Comparison of ENCODE assay signal across 8 mouse cellular contexts in genomic region chr16:18235389-18236065, GRCm38 (mm10). TPM values are rescaled to one million over a fixed set of nuclear protein-coding genes. Genes with fewer than 3 reads are reported as not detected.
A peak's percentile ranks its signal among the peaks of the same experiment; 100 is the strongest.
DNase-seq lines count a peak whose midpoint lies in the region; ATAC-seq and TF ChIP-seq lines count a peak whose summit lies in the region.
"Had no signal": no experiment of that assay in that cellular context is flagged by ENCODE, and none has a peak within 500 bp of the region (broad histone marks: within the 10 kb centered on the region; RNA-seq: fewer than 3 reads in every experiment).

No protein-coding gene starts in this region.

- ATAC-seq in hindbrain, embryonic 13.5 days (ENCODE audit: low FRiP score) = peak; percentile 87

- peak overlapping the region; percentile 92 for H3K4me2 ChIP-seq in hindbrain, embryonic 13.5 days

- DNase-seq in R1 (ENCODE audit: low read depth, low spot score) = peak; percentile 60
- peak; percentile 64 for DNase-seq in cerebellum, adult 8-10 months
- peak; percentile 74 to 75 for DNase-seq in frontal cortex, postnatal 36 days (ENCODE audit: low spot score in 2 of 2)
- DNase-seq in left cerebral cortex, adult 2 months (ENCODE audit: extremely low spot score in 1 of 2, low spot score in 2 of 2) = peak; percentile 71 to 73
- peak; percentile 72 to 78 for DNase-seq in lung, postnatal 4 days
- DNase-seq in retina, postnatal 7 days (ENCODE audit: low read depth, low spot score) = peak; percentile 32

- H3K4me1 ChIP-seq in hindbrain, embryonic 13.5 days (replicated peaks) = peaks cover 44% of the 10 kb centered on the region

- peak overlapping the region; percentile 93 for H3K9ac ChIP-seq in hindbrain, embryonic 13.5 days

- no peak for TF ChIP-seq CTCF in left cerebral cortex, adult 2 months (IDR thresholded peaks at IDR 0.05)

- WGBS in hindbrain, embryonic 13.5 days = 5% methylated on average over 19 of the region's 19 CpGs

- peak overlapping the region; percentile 92 for H3K4me3 ChIP-seq in hindbrain, embryonic 13.5 days
- H3K4me3 ChIP-seq in left cerebral cortex, adult 2 months = peak overlapping the region; percentile 70

- H3K36me3 ChIP-seq in hindbrain, embryonic 13.5 days = peaks cover 26% of the 10 kb centered on the region

- intact Hi-C loops in left cerebral cortex, adult 2 months (cut with DNase I) = loop anchor here (1.0 to 10.0 kb wide), 2 partner anchors 13 to 311 kb away; partner anchors contain the start of genes Ranbp1, Slc25a1 and Trmt2a

- H3K9me3 ChIP-seq in hindbrain, embryonic 13.5 days = no peaks in the 10 kb centered on the region

- H3K27me3 ChIP-seq in hindbrain, embryonic 13.5 days = no peaks in the 10 kb centered on the region

- peak overlapping the region; percentile 96 for H3K27ac ChIP-seq in hindbrain, embryonic 13.5 days
- peak overlapping the region; percentile 95 for H3K27ac ChIP-seq in left cerebral cortex, adult 2 months

RNA-seq across cellular contexts. Expression of gene Zdhhc8, which starts 0.6 kb away (rescaled TPM):
- 11.9 and 12.2 TPM in 2 replicates for polyA plus RNA-seq in hindbrain, embryonic 13.5 days (2015; fragmentation: Nextera tagmentation; extraction: Ambion mirVana)
- total RNA-seq in left cerebral cortex, adult 2 months (2021) = 100 to 1,000 TPM; 132 to 134 TPM

RNA-seq across cellular contexts. Expression of gene Trmt2a, which starts 13.0 kb away (rescaled TPM):
- polyA plus RNA-seq in hindbrain, embryonic 13.5 days (2015; fragmentation: Nextera tagmentation; extraction: Ambion mirVana) = 95.8 and 98.7 TPM in 2 replicates
- total RNA-seq in left cerebral cortex, adult 2 months (2021) = 10 to 100 TPM; 43.6 to 47.7 TPM

RNA-seq across cellular contexts. Expression of gene Ranbp1, which starts 13.0 kb away (rescaled TPM):
- polyA plus RNA-seq in hindbrain, embryonic 13.5 days (2015; fragmentation: Nextera tagmentation; extraction: Ambion mirVana) = 444 and 462 TPM in 2 replicates
- 10 to 100 TPM; 87.3 to 92.9 TPM for total RNA-seq in left cerebral cortex, adult 2 months (2021)

RNA-seq across cellular contexts. Expression of gene Ccdc188, which starts 17.8 kb away (rescaled TPM):
- not detected in 2 replicates for polyA plus RNA-seq in hindbrain, embryonic 13.5 days (2015; fragmentation: Nextera tagmentation; extraction: Ambion mirVana)
- total RNA-seq in left cerebral cortex, adult 2 months (2021) = not detected
- total RNA-seq: left cerebral cortex, adult 8-10 months had no signal

RNA-seq across cellular contexts. Expression of gene Gm49776, which starts 22.6 kb away (rescaled TPM):
- polyA plus RNA-seq in hindbrain, embryonic 13.5 days (2015; fragmentation: Nextera tagmentation; extraction: Ambion mirVana) = 3.3 TPM in 1 of 2 replicates, not detected in the other
- not detected for total RNA-seq in left cerebral cortex, adult 2 months (2021)
- total RNA-seq: left cerebral cortex, adult 8-10 months had no signal

Comparison
In these comparisons a context has a peak if more than half of its experiments do, and no peak if none do; other contexts are left out.
1. Peak in every context shown above with its lines: DNase-seq, ATAC-seq, H3K4me3 ChIP-seq and H3K27ac ChIP-seq.